Mouse (Mus musculus): ENCODE measurements around the gene Gm21964. TPM values are rescaled to one million over a fixed set of nuclear protein-coding genes. Genes with fewer than 3 reads are reported as not detected.

Gm21964 gene
- total RNA-seq (2021), result not detected
- long read RNA-seq, result 0 reads

- no peak for DNase-seq (ENCODE audit: low spot score in 2 of 2)
These were observed at the start of gene Gm21964 for GRCm38 (mm10) chr8:110100907-110101306. TSS of gene Gm21964 (plus strand) at chr8:110101207.

GRCm38 (mm10) chr8:110051208-110051607, 49.8 kb upstream of the Gm21964 start:
- DNase-seq (ENCODE audit: low spot score in 2 of 2), result no peak

- no peak for DNase-seq (ENCODE audit: low spot score in 2 of 2)
These were observed 42.8 kb upstream of the Gm21964 start for GRCm38 (mm10) chr8:110058207-110058606.

GRCm38 (mm10) chr8:110064161-110064560, 36.8 kb upstream of the Gm21964 start:
- no peak for DNase-seq (ENCODE audit: low spot score in 2 of 2)

- no peak for DNase-seq (ENCODE audit: low spot score in 2 of 2)
These were observed 36.2 kb upstream of the Gm21964 start for GRCm38 (mm10) chr8:110064606-110065365.

GRCm38 (mm10) chr8:110065676-110066075, 35.3 kb upstream of the Gm21964 start:
- DNase-seq (ENCODE audit: low spot score in 2 of 2), result no peak

- DNase-seq (ENCODE audit: low spot score in 2 of 2), result no peak
These were observed 31.3 kb upstream of the Gm21964 start for GRCm38 (mm10) chr8:110069706-110070105.

GRCm38 (mm10) chr8:110071600-110071999, 29.4 kb upstream of the Gm21964 start:
- peak; percentile 62 to 72 for DNase-seq (ENCODE audit: low spot score in 2 of 2)

GRCm38 (mm10) chr8:110074496-110074895, 26.5 kb upstream of the Gm21964 start:
- DNase-seq (ENCODE audit: low spot score in 2 of 2), result no peak

- DNase-seq (ENCODE audit: low spot score in 2 of 2), result peak; percentile 51 to 74
These were observed 21.5 kb upstream of the Gm21964 start, which contains the start of gene Zfp612 for GRCm38 (mm10) chr8:110079282-110080221. TSS of gene Zfp612 (plus strand) at chr8:110079746.

- DNase-seq (ENCODE audit: low spot score in 2 of 2), result no peak
These were observed 18.4 kb upstream of the Gm21964 start for GRCm38 (mm10) chr8:110082416-110083105.

- no peak for DNase-seq (ENCODE audit: low spot score in 2 of 2)
These were observed 9.1 kb upstream of the Gm21964 start for GRCm38 (mm10) chr8:110091869-110092268.

- no peak for DNase-seq (ENCODE audit: low spot score in 2 of 2)
These were observed 669 bp downstream of the Gm21964 start for GRCm38 (mm10) chr8:110101676-110102075.

GRCm38 (mm10) chr8:110102653-110103052, 1.6 kb downstream of the Gm21964 start, which contains the start of gene Gm17720:
TSS of gene Gm17720 (minus strand) at chr8:110102753.
- DNase-seq (ENCODE audit: low spot score in 2 of 2), result no peak

- peak; percentile 29 to 49 for DNase-seq (ENCODE audit: low spot score in 2 of 2)
These were observed 18.7 kb downstream of the Gm21964 start for GRCm38 (mm10) chr8:110119715-110120114.

- DNase-seq (ENCODE audit: low spot score in 2 of 2), result peak; percentile 88 to 90
These were observed 29.5 kb downstream of the Gm21964 start for GRCm38 (mm10) chr8:110130537-110130936.

- peak; percentile 18 to 29 for DNase-seq (ENCODE audit: low spot score in 2 of 2)
These were observed 33.2 kb downstream of the Gm21964 start for GRCm38 (mm10) chr8:110134236-110134635.

GRCm38 (mm10) chr8:110135515-110135914, 34.5 kb downstream of the Gm21964 start:
- no peak for DNase-seq (ENCODE audit: low spot score in 2 of 2)

GRCm38 (mm10) chr8:110140156-110140555, 39.1 kb downstream of the Gm21964 start:
- no peak for DNase-seq (ENCODE audit: low spot score in 2 of 2)

- no peak for DNase-seq (ENCODE audit: low spot score in 2 of 2)
These were observed 39.8 kb downstream of the Gm21964 start for GRCm38 (mm10) chr8:110140770-110141169.

GRCm38 (mm10) chr8:110145538-110145937, 44.5 kb downstream of the Gm21964 start:
- DNase-seq (ENCODE audit: low spot score in 2 of 2), result peak; percentile 64 to 75

All from layer of hippocampus, postnatal 10 days (tissue).